10 mouse cellular contexts compared by ENCODE assay signal in the genomic region with DNA sequence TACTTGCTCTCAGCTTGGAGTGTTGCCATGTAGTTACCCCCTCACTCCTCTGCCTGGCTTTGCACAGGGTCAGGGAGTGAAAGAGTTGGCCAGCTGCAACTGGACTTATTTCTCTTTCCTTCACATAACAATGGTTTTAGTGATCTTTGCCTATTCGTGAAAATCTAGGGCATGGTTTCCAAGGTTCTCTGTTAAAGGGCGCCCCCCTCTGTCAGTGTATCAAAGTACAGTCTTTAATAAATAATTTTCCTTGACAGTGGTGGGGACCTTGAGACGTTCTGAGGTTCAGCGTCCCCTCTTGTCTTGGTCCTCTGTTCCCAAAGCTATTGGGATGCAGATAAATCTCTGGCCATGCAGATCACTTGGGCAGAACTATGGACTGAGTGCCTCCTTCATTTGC. TPM values are rescaled to one million over a fixed set of nuclear protein-coding genes. Genes with fewer than 3 reads are reported as not detected.
DNase-seq lines count a peak whose midpoint lies in the region; ATAC-seq lines count a peak whose summit lies in the region.
"Had no signal": no experiment of that assay in that cellular context is flagged by ENCODE, and none has a peak within 500 bp of the region (broad histone marks: within the 10 kb centered on the region; RNA-seq: fewer than 3 reads in every experiment).

No protein-coding gene starts in this region.

- no peaks in the 10 kb centered on the region for H3K9me3 ChIP-seq in forebrain, embryonic 14.5 days (replicated peaks; ENCODE audit: control insufficient read depth, low read length)
- H3K9me3 ChIP-seq: megakaryocyte, embryonic 14.5 days had no signal

- no peak overlapping the region for H3K27ac ChIP-seq in forebrain, embryonic 14.5 days (ENCODE audit: low read depth, low read length)

- DNase-seq in kidney, adult 9 months, result peak; percentile 23
- no peak for DNase-seq in kidney, adult 18-20 months
- peak; percentile 66 for DNase-seq in CD4-positive helper T cell, adult 2 months (ENCODE audit: low read depth, low spot score)
- DNase-seq in NIH3T3 (ENCODE audit: low read depth), result peak; percentile 30
- DNase-seq in adipocyte (ENCODE audit: low spot score), result no peak
- DNase-seq in forebrain, embryonic 14.5 days (ENCODE audit: low spot score), result no peak
- DNase-seq in gastrocnemius, postnatal 14 days, result no peak
- DNase-seq: layer of hippocampus, adult 9-11 months had no signal

- no peaks in the 10 kb centered on the region for H3K4me1 ChIP-seq in forebrain, embryonic 14.5 days (ENCODE audit: control insufficient read depth, insufficient read depth, low read length)

- intact Hi-C loops in gastrocnemius, postnatal 14 days (cut with DNase I; ENCODE audit: low total_unique reads), result no loop called here

- no peak overlapping the region for H3K4me3 ChIP-seq in forebrain, embryonic 14.5 days (ENCODE audit: low read depth, low read length)
- H3K4me3 ChIP-seq: megakaryocyte, embryonic 14.5 days had no signal

- H3K4me2 ChIP-seq in forebrain, embryonic 14.5 days (ENCODE audit: low read length), result no peak overlapping the region

- H3K36me3 ChIP-seq in forebrain, embryonic 14.5 days (ENCODE audit: control insufficient read depth, insufficient read depth, low read length), result no peaks in the 10 kb centered on the region

- ATAC-seq in megakaryocyte progenitor cell, adult 5-6 weeks (replicated peaks; ENCODE audit: poor library complexity), result peak; percentile 81
- no peak for ATAC-seq in forebrain, embryonic 14.5 days

- WGBS in forebrain, embryonic 14.5 days, result 40% methylated on average over 4 of the region's 4 CpGs

- H3K27me3 ChIP-seq in forebrain, embryonic 14.5 days (replicated peaks; ENCODE audit: control insufficient read depth, insufficient read depth, low read length), result no peaks in the 10 kb centered on the region

- no peak overlapping the region for H3K9ac ChIP-seq in forebrain, embryonic 14.5 days (ENCODE audit: low read length)

RNA-seq across cellular contexts. Expression of gene Dock2, which starts 12.4 kb away (rescaled TPM):
- total RNA-seq in megakaryocyte progenitor cell, adult 5-6 weeks (2015), result 78.5 and 83.5 TPM in 2 replicates
- 100 and 105 TPM in 2 replicates for total RNA-seq in megakaryocyte progenitor cell, adult 5-6 weeks (2017)
- polyA plus RNA-seq in forebrain, embryonic 14.5 days (2014; fragmentation: Nextera tagmentation; extraction: Ambion mirVana), result 0.37 and 0.47 TPM in 2 replicates
- 1 to 10 TPM in 1 of 2 experiments, under 1 TPM in 1; 1.00 to 1.1 TPM for total RNA-seq in gastrocnemius, postnatal 14 days (2021)

RNA-seq across cellular contexts. Expression of gene Spdl1, which starts 37.3 kb away (rescaled TPM):
- 26.8 and 29.7 TPM in 2 replicates for total RNA-seq in megakaryocyte progenitor cell, adult 5-6 weeks (2015)
- 36.6 and 39.5 TPM in 2 replicates for total RNA-seq in megakaryocyte progenitor cell, adult 5-6 weeks (2017)
- 10.2 and 11.4 TPM in 2 replicates for polyA plus RNA-seq in forebrain, embryonic 14.5 days (2014; fragmentation: Nextera tagmentation; extraction: Ambion mirVana)
- 1 to 10 TPM in 1 of 2 experiments, under 1 TPM in 1; 0.80 to 1.1 TPM for total RNA-seq in gastrocnemius, postnatal 14 days (2021)

Comparison
In these comparisons a context has a peak if more than half of its experiments do, and no peak if none do; other contexts are left out.
1. DNase-seq: peak in kidney, adult 9 months (single experiment), CD4-positive helper T cell, adult 2 months (single experiment) and NIH3T3 (single experiment); none in kidney, adult 18-20 months (single experiment), adipocyte (single experiment), forebrain, embryonic 14.5 days (single experiment) and gastrocnemius, postnatal 14 days (single experiment).
2. RNA of gene Dock2, which starts 12.4 kb away (total RNA-seq): 78.5 to 105 TPM in megakaryocyte progenitor cell, adult 5-6 weeks; 1.00 to 1.1 TPM in gastrocnemius, postnatal 14 days; every median in the first group is over 10 times any median in the second.
3. RNA of gene Spdl1, which starts 37.3 kb away (total RNA-seq): 26.8 to 39.5 TPM in megakaryocyte progenitor cell, adult 5-6 weeks; 0.80 to 1.1 TPM in gastrocnemius, postnatal 14 days; every median in the first group is over 10 times any median in the second.